Mouse (Mus musculus) ES-E14 (cell line): ENCODE data around the gene 2310022A10Rik. TPM values are rescaled to one million over a fixed set of nuclear protein-coding genes. Genes with fewer than 3 reads are reported as not detected.

Source experiments
- DNase-seq: peaks from one replicate; pipeline ENCODE4 v3.0.0-alpha.2; 2013; ENCODE audit warnings: low read depth, low spot score
- H3K27ac ChIP-seq: 2 replicates; pipeline ENCODE4 v1.5.1; 2012; ENCODE audit warnings: low read depth, mild to moderate bottlenecking, low read length, moderate library complexity, mixed read lengths; ENCODE audit not compliant: poor library complexity, insufficient read depth, severe bottlenecking
- H3K36me3 ChIP-seq: 2 replicates; pipeline ENCODE4 v1.6.1; 2012; ENCODE audit warnings: mild to moderate bottlenecking, low read length, moderate library complexity, mixed read lengths; ENCODE audit not compliant: control insufficient read depth, poor library complexity, insufficient read depth, severe bottlenecking
- H3K4me1 ChIP-seq, 2 experiments: fragments of 150-350 bp in 1 of 2; sonication (generic) in 1 of 2; 2 replicates each; pipeline ENCODE4 v1.6.1; 2012; ENCODE audit warnings: low read length in 2 of 2, mild to moderate bottlenecking in 1 of 2, mixed read lengths in 1 of 2; ENCODE audit not compliant: control insufficient read depth in 2 of 2, insufficient read depth in 2 of 2, poor library complexity in 1 of 2
- H3K4me3 ChIP-seq, 2 experiments: fragments of 150-350 bp in 1 of 2; sonication (generic) in 1 of 2; 2 replicates each; pipeline ENCODE4 v1.5.1; 2012; ENCODE audit warnings: low read length in 2 of 2, low read depth in 1 of 2, mild to moderate bottlenecking in 1 of 2, mixed read lengths in 1 of 2; ENCODE audit not compliant: insufficient read depth in 1 of 2, poor library complexity in 1 of 2, severe bottlenecking in 1 of 2
- H3K9ac ChIP-seq: 2 replicates; pipeline ENCODE4 v1.6.1; 2012; ENCODE audit warnings: low read depth, mild to moderate bottlenecking, low read length, mixed read lengths; ENCODE audit not compliant: poor library complexity, insufficient read depth, severe bottlenecking
- H3K9me3 ChIP-seq: fragments of 150-350 bp; sonication (generic); 2 replicates; pipeline ENCODE4 v1.6.1; 2012; ENCODE audit warnings: low read depth, mild to moderate bottlenecking, low read length; ENCODE audit not compliant: control insufficient read depth, insufficient read depth
- CHD2 ChIP-seq: IDR thresholded peaks from 2 replicates; pipeline ENCODE4 v1.6.1; 2014; ENCODE audit warnings: mild to moderate bottlenecking, low read depth, low read length, inconsistent platforms
- HCFC1 ChIP-seq: IDR thresholded peaks from 2 replicates; pipeline ENCODE4 v1.6.1; 2012; ENCODE audit warnings: low read length, inconsistent platforms, borderline replicate concordance; ENCODE audit not compliant: insufficient read depth
- MAFK ChIP-seq: IDR thresholded peaks from 2 replicates; pipeline ENCODE4 v1.6.1; 2014; ENCODE audit warnings: mild to moderate bottlenecking, low read depth, low read length, inconsistent platforms; ENCODE audit not compliant: insufficient read depth
- ZC3H11A ChIP-seq: IDR thresholded peaks from 2 replicates; pipeline ENCODE4 v1.6.1; 2012; ENCODE audit warnings: low read depth, mild to moderate bottlenecking, inconsistent platforms, low read length, borderline replicate concordance
- ZNF384 ChIP-seq: IDR thresholded peaks from 2 replicates; pipeline ENCODE4 v1.6.1; 2012; ENCODE audit warnings: low read depth, low read length, inconsistent platforms
- in situ Hi-C, 2 experiments: fragments of 600-800 bp; cut with MboI; formaldehyde crosslinking; loops; one replicate each; pipeline ENCODE4 v1.15.1; 2025; ENCODE audit warnings: low sequenced_read_pairs in 2 of 2, inconsistent platforms in 1 of 2; ENCODE audit not compliant: unreplicated experiment in 2 of 2
- total RNA-seq: library from RNA; depleted of rRNA; stranded (reverse); fragments of 300-350 nt; gene quantifications from 2 replicates; pipeline ENCODE4 v1.2.3, GENCODE M21; 2012

Gene 2310022A10Rik
- total RNA-seq, 1 experiment = 15.9 TPM

GRCm38 (mm10) chr7:27607580-27607979, 54.5 kb downstream of the 2310022A10Rik start:
- H3K4me3 ChIP-seq = no peak overlapping the region
- no peak overlapping the region for H3K9ac ChIP-seq
- TF ChIP-seq HCFC1 = no peak
- TF ChIP-seq CHD2 = no peak
- no peak for TF ChIP-seq ZC3H11A
- TF ChIP-seq ZNF384 = no peak
- no peak for TF ChIP-seq MAFK
- peaks cover 0 to 4% of the 10 kb centered on the region in 2 experiments; a peak in 2 of 4 replicates for H3K4me1 ChIP-seq
- DNase-seq = no peak
- H3K9me3 ChIP-seq = no peaks in the 10 kb centered on the region
- peaks cover 8% of the 10 kb centered on the region; the same call in 1 of the 2 replicates for H3K36me3 ChIP-seq
- H3K27ac ChIP-seq = no peak overlapping the region
- in situ Hi-C loops = no loop called here

- in situ Hi-C loops = no loop called here
- H3K4me1 ChIP-seq = peaks cover 0 to 4% of the 10 kb centered on the region in 2 experiments; a peak in 2 of 4 replicates
- H3K9me3 ChIP-seq = no peaks in the 10 kb centered on the region
- no peak overlapping the region for H3K9ac ChIP-seq
- no peak overlapping the region for H3K27ac ChIP-seq
- TF ChIP-seq HCFC1 = no peak
- TF ChIP-seq CHD2 = no peak
- TF ChIP-seq ZC3H11A = no peak
- TF ChIP-seq MAFK = no peak
- TF ChIP-seq ZNF384 = no peak
- H3K4me3 ChIP-seq = no peak overlapping the region
- H3K36me3 ChIP-seq = peaks cover 8% of the 10 kb centered on the region; the same call in 1 of the 2 replicates
- no peak for DNase-seq
Observed at GRCm38 (mm10) chr7:27608130-27608529, 55.1 kb downstream of the 2310022A10Rik start.

GRCm38 (mm10) chr7:27609285-27609684, 56.3 kb downstream of the 2310022A10Rik start:
- Histone ChIP-seq H3K4me3 (no peak overlapping the region), H3K9ac (no peak overlapping the region), H3K4me1 (peaks cover 0 to 4% of the 10 kb centered on the region in 2 experiments; a peak in 2 of 4 replicates), H3K36me3 (peaks cover 8% of the 10 kb centered on the region; the same call in 1 of the 2 replicates), H3K27ac (no peak overlapping the region), H3K9me3 (no peaks in the 10 kb centered on the region)
- DNase-seq = no peak
- TF ChIP-seq MAFK (no peak), ZNF384 (no peak), CHD2 (no peak), ZC3H11A (no peak), HCFC1 (no peak)
- in situ Hi-C loops = no loop called here

GRCm38 (mm10) chr7:27609688-27610087, 56.7 kb downstream of the 2310022A10Rik start:
- Histone ChIP-seq H3K36me3 (peaks cover 8% of the 10 kb centered on the region; the same call in 1 of the 2 replicates), H3K9ac (no peak overlapping the region), H3K9me3 (no peaks in the 10 kb centered on the region), H3K27ac (no peak overlapping the region), H3K4me3 (no peak overlapping the region), H3K4me1 (peaks cover 0 to 4% of the 10 kb centered on the region in 2 experiments; a peak in 1 of 4 replicates)
- in situ Hi-C loops = no loop called here
- DNase-seq = no peak
- TF ChIP-seq HCFC1 (no peak), ZC3H11A (no peak), ZNF384 (no peak), MAFK (no peak), CHD2 (no peak)
